Mouse (Mus musculus) fibroblast of lung, adult 2 months (primary cell): ENCODE data around the gene Eml3.
A peak's percentile ranks its signal among the peaks of the same experiment; 100 is the strongest.
"Not testable (repeated sequence)": the region's sequence is repeated elsewhere in the genome, so short reads cannot be mapped to it uniquely, and the experiment has no call there.

Experiments used
- DNase-seq: peaks from one replicate; pipeline ENCODE4 v3.0.0-alpha.2; 2011; ENCODE audit warnings: low read depth

The Eml3 gene

GRCm38 (mm10) chr19:8952241-8952640, 22.9 kb downstream of the Eml3 start:
- no peak for DNase-seq

GRCm38 (mm10) chr19:8953135-8954039, 24.0 kb downstream of the Eml3 start, which contains the start of gene Tut1:
Gene Tut1, plus strand, starts transcription at chr19:8953847.
- peak; percentile 99 for DNase-seq

DNA sequence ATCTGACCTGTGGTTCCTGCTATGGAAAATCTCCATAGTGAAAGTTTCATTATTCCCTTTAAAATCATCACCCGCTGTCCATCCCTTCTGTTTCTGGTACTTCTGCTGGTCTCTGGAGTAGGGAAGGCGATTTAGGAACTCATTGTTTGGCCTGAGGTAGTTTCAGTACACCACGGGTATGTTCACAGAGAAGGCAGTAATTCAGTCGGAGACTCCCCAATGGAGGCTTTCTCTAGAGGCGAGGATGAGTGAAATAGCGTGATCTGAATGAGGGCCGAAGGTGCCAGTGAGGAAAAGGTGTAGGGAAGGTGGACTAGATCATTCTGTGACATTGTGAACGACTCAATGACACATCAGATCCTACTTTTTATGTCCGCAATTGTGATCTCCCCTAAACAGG, 24.8 kb downstream of the Eml3 start:
- DNase-seq: no peak

- DNase-seq: no peak
These were observed 32.9 kb downstream of the Eml3 start for GRCm38 (mm10) chr19:8962256-8962655.

DNA sequence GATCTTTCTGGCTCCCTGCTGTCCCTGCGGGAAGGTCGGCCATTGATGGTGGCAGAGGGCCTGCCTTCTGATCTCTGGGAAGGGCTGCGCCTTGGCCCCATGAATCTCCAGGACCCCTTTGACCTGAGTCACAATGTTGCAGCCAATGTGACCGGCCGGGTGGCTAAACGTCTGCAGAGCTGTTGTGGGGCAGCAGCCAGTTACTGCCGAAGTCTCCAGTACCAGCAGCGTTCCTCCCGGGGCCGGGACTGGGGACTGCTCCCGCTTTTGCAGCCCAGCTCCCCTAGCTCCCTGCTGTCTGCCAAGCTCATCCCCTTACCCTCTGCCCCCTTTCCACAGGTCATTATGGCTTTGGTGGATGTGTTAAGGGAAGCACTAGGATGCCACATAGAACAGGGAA, 35.7 kb downstream of the Eml3 start:
- DNase-seq: no peak

GRCm38 (mm10) chr19:8965771-8966170, 36.4 kb downstream of the Eml3 start:
- no peak for DNase-seq

DNA sequence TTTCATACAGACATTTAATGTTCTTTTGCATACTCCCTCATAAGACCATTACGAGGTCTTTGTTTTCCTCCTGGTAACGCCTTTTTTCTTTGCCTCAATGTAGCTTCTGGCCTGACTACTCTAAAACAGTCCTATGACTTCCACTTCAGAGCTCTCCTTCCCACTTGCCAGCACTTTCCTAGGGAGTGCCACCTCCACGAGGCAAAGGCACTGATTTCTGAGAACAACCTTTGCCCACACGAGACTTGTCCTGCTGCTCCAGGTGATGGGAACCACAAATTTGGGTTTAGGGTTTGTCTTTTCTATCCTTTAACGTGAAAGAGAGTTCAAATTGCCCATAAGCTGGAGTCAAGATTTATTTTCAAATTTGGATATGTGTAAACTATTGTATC, 36.8 kb downstream of the Eml3 start:
- no peak for DNase-seq

DNA sequence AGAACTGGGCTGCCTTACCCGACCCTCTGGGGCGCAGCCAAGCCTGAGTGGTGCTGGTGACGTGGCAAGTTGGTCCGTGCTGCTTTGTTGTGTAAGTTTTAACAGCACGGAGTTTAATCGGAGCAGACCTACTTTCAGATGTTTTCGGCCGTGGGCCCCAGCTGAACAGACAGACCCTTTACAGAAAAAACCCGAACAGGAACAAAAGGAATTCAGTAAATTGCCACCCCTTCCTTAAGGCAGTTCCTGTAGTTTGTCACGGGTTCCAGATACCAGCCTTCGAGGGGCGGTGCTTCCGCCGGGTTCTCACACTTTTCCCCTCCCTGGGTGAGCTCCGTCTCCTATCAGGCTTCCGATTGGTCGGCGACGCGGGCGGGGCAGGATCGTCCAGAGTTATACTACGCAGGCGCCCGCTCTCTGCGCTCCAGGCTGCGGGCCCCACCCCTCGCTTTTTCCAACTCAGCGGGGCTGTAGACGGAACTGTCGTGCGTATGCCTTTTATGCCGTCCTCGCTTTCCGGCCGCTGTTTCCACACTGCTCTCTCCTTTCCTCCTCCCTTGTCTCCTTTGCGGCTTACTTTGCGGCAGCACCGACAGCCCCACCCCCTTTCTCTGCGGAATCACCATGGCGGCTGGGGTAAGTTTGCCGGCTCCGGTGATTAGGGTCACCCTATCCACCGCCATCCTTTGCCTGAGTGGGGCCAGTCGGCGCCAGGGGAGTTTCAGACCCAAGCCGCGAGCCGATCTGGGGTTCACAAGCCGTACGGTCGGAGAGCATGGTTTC, 37.4 kb downstream of the Eml3 start, which contains the start of gene Eef1g:
Gene Eef1g, plus strand, starts transcription at position 452 of the 783 bp plus-strand sequence.
- peak; percentile 99 for DNase-seq

DNA sequence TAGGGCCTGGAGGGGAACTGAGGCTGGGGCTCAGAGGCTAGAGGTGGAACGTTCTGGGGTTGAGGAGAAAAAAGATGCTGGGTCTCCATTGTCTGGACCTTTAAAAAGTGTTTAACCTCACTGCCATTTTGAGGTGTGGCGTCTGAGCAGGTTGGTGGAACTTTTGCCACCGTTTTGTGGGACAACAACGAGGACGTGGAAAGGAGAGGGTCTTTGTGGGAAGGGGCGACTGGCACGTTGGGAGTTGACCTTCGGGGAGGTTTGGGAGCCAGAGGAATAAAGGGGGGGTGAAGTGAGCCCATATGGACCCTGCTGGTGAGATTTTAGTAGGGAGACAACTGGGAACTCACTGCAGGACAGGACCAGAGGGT, 38.0 kb downstream of the Eml3 start:
- no peak for DNase-seq

DNA sequence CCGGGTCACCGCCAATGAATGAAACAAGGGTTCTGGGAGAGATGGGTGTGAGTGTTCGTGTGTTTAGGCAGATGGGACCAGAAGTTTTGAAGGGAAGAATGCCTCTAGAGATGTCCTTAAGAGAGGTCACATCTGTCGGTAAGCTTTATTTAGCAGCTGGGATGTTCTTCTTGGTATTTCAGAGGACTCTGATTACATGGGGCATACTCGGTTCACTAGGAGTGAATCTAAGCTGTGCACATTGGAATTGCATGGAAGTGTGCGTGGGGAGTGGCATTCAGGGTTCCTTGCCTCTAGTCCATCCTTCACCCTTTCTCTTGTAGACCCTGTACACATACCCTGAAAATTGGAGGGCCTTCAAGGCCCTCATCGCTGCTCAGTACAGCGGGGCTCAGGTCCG, 38.5 kb downstream of the Eml3 start:
- DNase-seq: no peak

DNA sequence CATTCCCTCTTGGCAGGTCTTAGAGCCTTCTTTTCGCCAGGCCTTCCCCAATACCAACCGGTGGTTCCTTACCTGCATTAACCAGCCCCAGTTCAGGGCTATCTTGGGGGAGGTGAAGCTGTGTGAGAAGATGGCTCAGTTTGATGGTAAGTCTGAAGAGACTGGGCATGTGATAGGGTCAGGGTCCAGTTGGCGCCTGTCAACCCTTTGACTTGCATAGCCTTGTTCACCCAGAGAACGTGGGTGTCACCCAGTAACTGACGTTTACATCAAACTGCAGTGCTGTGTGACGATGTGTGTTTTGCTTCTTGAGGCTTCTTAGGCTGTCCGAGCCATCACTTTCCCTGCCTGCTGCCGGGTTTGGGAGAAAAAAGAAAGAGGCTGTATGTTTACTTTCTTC, 43.1 kb downstream of the Eml3 start:
- not testable (repeated sequence) for DNase-seq

DNA sequence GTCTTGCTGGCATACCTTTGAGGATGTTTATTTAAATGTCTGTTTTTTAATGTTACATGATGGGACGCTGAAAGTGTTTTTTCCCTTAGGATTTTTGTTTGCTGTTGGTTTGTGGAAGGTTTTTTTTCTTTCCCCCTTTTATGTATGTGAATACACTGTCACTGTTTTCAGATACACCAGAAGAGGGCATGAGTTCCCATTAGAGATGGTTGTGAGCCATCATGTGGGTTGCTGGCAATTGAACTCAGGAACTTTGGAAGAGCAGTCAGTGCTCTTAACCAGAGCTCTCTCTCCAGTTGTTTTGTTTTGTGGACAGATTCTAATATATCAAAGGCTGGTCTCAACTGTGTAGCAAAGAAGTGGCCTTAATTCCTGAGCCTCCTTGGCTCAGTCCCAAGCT, 45.3 kb downstream of the Eml3 start:
- DNase-seq: no peak

DNA sequence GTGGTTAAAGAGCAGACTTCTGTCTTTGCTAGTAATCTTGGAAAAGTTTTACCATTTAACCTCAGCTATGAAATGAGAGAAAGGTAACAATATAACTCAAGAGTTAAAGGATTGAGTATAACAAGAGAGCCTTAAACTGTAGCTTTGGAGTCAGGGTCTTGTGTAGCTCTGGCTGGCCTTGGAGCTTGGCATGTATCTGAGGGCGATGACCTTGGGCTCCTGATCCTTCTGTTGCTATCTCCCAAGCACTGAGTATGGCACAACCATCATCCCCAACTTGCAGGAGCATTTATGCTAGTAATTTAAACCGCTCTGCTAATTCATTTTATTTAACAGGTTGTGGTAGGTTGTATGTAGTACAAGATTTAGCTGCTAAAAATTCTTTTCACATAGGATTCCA, 46.1 kb downstream of the Eml3 start:
- DNase-seq: no peak

- peak; percentile 85 for DNase-seq
These were observed 47.2 kb downstream of the Eml3 start for GRCm38 (mm10) chr19:8976535-8976934.

GRCm38 (mm10) chr19:8980771-8981170, 51.4 kb downstream of the Eml3 start:
- no peak for DNase-seq

DNA sequence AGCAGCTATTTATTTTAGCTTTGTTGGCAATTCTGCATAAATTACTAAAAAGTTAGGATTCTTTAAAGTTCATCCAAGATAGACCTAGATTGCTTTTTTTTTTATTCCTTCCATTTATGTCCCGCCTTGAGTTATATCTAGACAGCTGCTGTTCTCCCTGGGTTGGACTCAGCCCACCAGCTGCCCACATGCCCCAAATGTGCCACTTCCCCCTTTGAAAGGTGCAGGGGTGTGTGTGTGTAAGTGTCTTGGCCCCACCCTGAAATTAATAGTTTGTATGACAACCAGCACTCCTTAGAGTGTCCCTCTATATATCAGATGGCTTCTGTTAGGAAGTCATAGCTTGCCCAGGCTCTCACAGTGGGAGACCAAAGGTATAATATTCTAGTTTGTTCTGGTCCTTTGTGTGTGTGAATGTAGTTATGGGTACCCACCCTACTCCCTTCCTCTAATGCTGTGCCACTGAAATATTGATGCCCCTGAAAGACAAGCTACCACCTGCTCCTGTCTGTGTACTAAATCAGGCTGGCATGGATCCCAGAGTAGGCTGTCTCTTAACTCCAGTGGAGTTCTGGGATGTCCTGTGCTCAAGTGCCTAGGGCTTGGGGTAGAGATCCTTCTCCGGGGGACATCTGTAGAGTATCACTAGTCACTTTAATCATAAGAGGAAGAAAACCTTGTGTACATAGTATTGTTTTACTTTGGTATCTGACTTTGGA, 52.3 kb downstream of the Eml3 start:
- DNase-seq: no peak

DNA sequence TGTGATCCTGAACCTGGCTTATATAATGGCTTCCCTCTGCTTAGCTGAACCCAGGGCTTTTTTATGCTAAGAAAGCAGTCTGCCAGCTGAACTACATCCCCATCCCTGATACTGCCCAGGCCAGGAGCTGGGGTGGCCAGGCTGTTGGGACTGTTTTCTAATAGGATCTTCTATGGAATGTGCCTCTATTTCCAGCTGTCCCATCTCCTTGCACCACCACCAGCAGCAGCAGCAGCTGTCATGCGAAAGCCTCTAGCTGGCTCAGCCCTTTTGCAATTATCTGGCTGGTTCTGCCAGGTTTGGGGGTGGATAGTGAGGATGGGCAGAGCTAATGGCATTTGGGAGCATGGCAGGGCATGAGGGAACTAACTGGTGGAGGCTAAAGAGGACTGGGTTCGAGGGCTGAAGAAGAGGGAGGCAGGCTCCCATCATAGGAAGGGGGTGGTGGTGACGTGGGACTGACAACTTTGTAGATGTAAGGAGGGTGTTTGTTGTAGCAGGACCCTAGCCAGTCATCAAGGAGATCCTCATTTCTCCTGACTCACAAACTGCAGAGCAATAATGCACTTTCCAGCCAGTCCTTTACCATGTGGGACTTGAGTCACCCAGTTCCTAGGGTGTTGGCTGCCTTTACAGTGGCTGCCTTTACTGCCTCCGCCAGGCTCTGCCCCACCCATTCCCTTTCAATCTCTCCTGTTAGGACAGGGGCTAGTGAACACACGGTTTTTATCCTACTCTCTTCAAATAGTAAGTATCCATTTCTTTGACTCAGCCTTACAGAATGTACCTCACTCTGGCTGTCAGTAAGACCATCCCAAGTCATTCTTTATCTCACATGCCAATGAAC, 53.2 kb downstream of the Eml3 start:
- no peak for DNase-seq

DNA sequence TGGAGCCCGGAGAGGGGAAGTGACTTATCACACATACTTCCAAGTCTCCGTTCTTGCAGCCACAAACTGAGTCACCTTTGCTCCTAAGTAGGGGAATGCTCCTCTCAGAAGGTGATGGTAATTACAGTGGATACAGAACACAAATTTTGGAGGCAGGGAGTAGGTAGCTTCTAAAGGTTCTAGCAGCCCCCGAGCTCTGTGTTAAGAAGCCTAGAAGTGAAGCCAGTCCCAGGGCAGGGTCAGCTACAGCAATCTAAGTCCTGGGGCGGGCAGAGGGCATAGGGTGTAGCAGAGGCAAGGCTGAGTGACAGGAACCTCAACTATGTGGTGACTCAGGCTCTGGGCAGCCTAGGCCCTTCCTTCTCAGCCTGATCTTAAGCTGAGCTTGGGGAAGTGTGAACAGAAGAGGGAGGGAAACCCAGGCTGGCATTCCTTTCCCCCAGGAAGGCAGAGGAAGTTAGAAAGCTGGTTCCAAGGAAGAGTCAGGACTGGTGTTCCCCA, 53.8 kb downstream of the Eml3 start:
- peak; percentile 86 for DNase-seq

GRCm38 (mm10) chr19:8984255-8984868, 55.0 kb downstream of the Eml3 start:
- DNase-seq: no peak

DNA sequence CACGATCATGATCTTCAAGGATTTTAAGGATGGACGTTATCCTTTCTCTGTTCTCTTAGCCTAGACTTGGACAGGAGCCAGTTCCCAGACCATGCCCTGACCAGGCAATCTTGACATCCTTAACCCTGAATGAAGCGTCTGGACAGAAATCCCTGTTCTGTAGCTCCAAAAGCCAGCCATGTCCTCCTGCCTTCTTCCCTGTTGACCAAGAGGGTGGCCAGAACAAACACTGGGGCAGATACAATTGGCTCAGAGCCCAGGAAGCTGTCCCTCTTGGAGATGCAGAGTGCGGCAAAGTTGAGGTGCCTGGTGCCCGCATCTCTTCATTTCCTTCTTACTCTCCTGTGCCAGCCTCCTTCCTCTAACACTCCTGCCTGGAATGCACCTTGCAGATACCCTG, 56.5 kb downstream of the Eml3 start:
- no peak for DNase-seq

- DNase-seq: no peak
These were observed 58.5 kb downstream of the Eml3 start for GRCm38 (mm10) chr19:8987816-8988215.
